Mouse (Mus musculus) kidney, embryonic 15.5 days (tissue): ENCODE measurements around the gene Sstr2. TPM values are rescaled to one million over a fixed set of nuclear protein-coding genes. Genes with fewer than 3 reads are reported as not detected.
"Not testable (repeated sequence)": the region's sequence is repeated elsewhere in the genome, so short reads cannot be mapped to it uniquely, and the experiment has no call there.

Experiments used
- ATAC-seq: fragments of 200-750 bp; cut with Nextera tagmentation; replicated peaks from 2 replicates; pipeline ENCODE4 v1.8.0; 2017; ENCODE audit warnings: moderate TSS enrichment; ENCODE audit not compliant: low FRiP score
- H3K27ac ChIP-seq: fragments of 300-500 bp; sonication (generic); 2 replicates; pipeline ENCODE4 v1.5.1; 2015; ENCODE audit warnings: mild to moderate bottlenecking, inconsistent platforms
- H3K27me3 ChIP-seq: fragments of 300-500 bp; sonication (generic); 2 replicates; pipeline ENCODE4 v1.6.1; 2015; ENCODE audit warnings: inconsistent platforms
- H3K36me3 ChIP-seq: fragments of 300-500 bp; sonication (generic); 2 replicates; pipeline ENCODE4 v1.6.1; 2015; ENCODE audit warnings: inconsistent platforms
- H3K4me1 ChIP-seq: fragments of 300-500 bp; sonication (generic); 2 replicates; pipeline ENCODE4 v1.6.1; 2015; ENCODE audit warnings: inconsistent platforms
- H3K4me2 ChIP-seq: fragments of 300-500 bp; sonication (generic); 2 replicates; pipeline ENCODE4 v1.6.1; 2015; ENCODE audit warnings: moderate library complexity, mild to moderate bottlenecking, inconsistent platforms
- H3K4me3 ChIP-seq: fragments of 300-500 bp; sonication (generic); replicated peaks from 2 replicates; pipeline ENCODE4 v1.5.1; 2015; ENCODE audit warnings: mild to moderate bottlenecking, inconsistent platforms
- H3K9ac ChIP-seq: fragments of 300-500 bp; sonication (generic); 2 replicates; pipeline ENCODE4 v1.6.1; 2015; ENCODE audit warnings: mild to moderate bottlenecking, inconsistent platforms
- H3K9me3 ChIP-seq: fragments of 300-500 bp; sonication (generic); replicated peaks from 2 replicates; pipeline ENCODE4 v1.6.1; 2016; ENCODE audit warnings: inconsistent platforms
- WGBS: fragments of 180-500 bp; shearing (Covaris S2); methylation state at CpG from one replicate; pipeline ENCODE4 v1.1.7; 2015; ENCODE audit warnings: mixed read lengths; 5-methylcytosine and 5-hydroxymethylcytosine counted together
- polyA plus RNA-seq: library from polyadenylated mRNA; unstranded; fragments of >200 nt; fragmentation: Nextera tagmentation; extraction: Ambion mirVana; gene quantifications from 2 replicates; pipeline ENCODE4 v1.2.1, GENCODE M21; 2015

Sstr2 gene
- polyA plus RNA-seq, 1 experiment from 2014 or later: 0.51 TPM

DNA sequence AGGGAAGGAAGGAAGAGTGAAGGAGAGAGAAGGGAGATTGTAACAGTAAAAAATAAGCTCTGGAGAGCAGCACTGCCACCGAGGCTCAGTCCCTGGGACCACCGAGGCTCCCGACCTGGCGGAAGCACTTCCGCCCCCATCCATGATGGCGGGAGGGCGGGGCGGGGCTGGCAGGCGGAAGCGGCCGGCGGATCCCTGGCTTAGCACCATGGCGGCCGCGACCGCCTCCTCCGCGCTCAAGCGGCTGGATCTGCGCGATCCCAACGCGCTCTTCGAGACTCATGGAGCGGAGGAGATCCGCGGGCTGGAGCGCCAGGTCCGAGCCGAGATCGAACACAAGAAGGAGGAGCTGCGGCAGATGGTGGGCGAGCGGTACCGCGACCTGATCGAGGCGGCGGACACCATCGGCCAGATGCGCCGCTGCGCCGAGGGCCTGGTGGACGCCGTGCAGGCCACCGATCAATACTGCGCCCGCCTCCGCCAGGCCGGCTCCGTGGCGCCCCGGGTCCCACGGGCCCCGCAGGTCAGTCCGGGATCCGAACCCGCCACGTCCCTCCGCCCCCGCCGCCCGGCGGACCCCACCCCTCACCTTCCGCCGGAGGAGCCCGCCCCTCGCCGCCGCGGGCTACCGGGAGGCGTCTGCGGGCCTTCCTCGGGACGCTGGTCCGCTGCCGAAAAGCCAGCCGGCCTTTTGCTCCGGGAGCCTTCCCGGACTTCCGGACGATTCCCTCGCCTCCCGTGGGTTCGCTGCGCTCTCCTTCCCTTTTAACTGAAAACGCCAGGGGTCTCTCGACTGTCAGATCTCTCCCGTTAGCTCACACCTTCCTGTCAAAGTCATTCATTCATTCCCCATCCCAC, 30.4 kb downstream of the Sstr2 start, which contains the start of gene Slc39a11:
Gene Slc39a11, minus strand, starts transcription at position 727 of the 858 bp plus-strand sequence.
- Histone ChIP-seq H3K36me3 (peaks cover 29% of the 10 kb centered on the region), H3K27ac (peak within 1 kb of the TSS; percentile 89), H3K4me3 (peak within 1 kb of the TSS; percentile 98), H3K9ac (peak within 1 kb of the TSS; percentile 91), H3K27me3 (no peaks in the 10 kb centered on the region), H3K9me3 (no peaks in the 10 kb centered on the region), H3K4me2 (peak within 1 kb of the TSS; percentile 69), H3K4me1 (peaks cover 52% of the 10 kb centered on the region)
- under 1% methylated on average over 90 of the region's 91 CpGs for WGBS
- peak; percentile 62 for ATAC-seq

DNA sequence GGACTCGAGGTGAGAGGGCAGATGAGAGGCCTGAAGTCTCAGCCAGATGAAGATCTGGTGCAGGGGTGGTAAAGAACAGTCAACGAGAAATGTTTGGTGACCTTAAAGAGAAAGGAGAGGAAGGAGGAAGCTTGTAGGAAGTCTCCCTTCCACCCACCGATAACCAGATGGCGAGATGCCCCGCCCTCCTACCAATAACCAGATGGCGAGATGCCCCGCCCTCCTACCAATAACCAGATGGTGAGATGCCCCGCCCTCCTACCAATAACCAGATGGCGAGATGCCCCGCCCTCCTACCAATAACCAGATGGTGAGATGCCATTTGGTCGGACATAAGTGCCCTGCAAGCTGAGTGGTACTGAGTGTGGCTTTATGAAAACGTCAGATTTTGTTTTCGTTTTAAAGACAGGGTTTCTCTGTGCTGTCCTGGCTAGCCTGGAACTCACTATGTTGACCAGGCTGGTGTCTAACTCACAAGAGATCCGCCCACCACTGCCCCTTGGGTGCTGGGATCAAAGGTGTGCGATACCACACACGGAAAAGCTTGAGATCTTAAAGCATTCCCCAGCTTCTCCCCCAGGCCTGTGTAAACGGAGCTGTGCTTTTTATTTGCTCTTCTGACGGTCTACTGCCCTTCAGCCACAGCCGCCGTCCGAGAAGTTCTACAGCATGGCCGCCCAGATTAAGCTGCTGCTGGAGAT, 32.2 kb downstream of the Sstr2 start:
- WGBS: 49% methylated on average over 22 of the region's 22 CpGs
- 0 out of 2 replicates have a peak, but pooled peaks have one; percentile 7 for ATAC-seq
- Histone ChIP-seq H3K27ac (peak overlapping the region; percentile 24; the same call in 1 of the 2 replicates), H3K4me2 (peak overlapping the region; percentile 69; the same call in 1 of the 2 replicates), H3K27me3 (no peaks in the 10 kb centered on the region), H3K4me1 (peaks cover 52% of the 10 kb centered on the region), H3K9ac (no peak overlapping the region), H3K4me3 (0 out of 2 replicates have a peak overlapping the region, but pooled peaks have one; percentile 5), H3K9me3 (no peaks in the 10 kb centered on the region), H3K36me3 (peaks cover 46% of the 10 kb centered on the region)

DNA sequence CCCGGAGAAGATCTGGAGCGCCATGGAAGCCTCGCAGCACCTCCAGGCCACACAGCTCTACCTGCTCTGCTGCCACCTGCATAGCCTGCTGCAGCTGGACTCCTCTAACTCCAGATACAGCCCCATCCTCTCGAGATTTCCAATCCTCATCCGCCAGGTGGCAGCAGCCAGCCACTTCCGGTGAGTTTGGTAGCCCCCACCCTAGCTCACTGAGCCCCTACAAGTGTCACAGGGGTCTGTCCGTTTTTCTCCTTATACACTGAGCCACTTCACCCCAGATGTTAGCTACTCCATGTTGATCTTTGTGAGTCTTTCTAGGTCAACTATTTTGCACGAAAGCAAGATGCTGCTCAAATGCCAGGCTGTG, 32.7 kb downstream of the Sstr2 start:
- H3K36me3 ChIP-seq: peaks cover 52% of the 10 kb centered on the region
- 51% methylated on average over 8 of the region's 8 CpGs for WGBS
- H3K27me3 ChIP-seq: no peaks in the 10 kb centered on the region
- H3K4me1 ChIP-seq: peaks cover 52% of the 10 kb centered on the region
- peak; percentile 18; the same call in 1 of the 2 replicates for ATAC-seq
- H3K4me2 ChIP-seq: 0 out of 2 replicates have a peak overlapping the region, but pooled peaks have one; percentile 69
- no peaks in the 10 kb centered on the region for H3K9me3 ChIP-seq
- H3K4me3 ChIP-seq: no peak overlapping the region
- no peak overlapping the region for H3K9ac ChIP-seq
- peak overlapping the region; percentile 59 for H3K27ac ChIP-seq

DNA sequence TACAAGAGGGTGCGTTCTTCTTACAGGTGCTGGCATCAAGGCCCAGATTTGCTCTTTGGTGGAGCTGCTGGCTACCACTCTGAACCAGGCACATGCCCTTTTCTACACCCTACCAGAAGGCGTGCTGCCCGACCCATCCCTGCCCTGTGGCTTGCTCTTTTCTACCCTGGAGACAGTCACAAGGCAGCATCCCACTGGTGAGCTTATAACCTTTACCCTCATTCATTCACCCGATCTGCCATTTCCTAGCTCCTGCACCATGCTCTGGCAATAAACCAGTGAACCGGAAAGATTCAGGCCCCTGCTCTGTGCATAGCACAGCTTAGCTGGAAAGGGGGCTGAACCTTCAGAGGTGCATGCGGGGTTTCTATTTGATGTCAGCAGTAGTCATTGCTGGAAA, 33.4 kb downstream of the Sstr2 start:
- Histone ChIP-seq H3K27me3 (no peaks in the 10 kb centered on the region), H3K9me3 (no peaks in the 10 kb centered on the region), H3K4me3 (no peak overlapping the region), H3K4me1 (peaks cover 50% of the 10 kb centered on the region), H3K9ac (no peak overlapping the region), H3K36me3 (peaks cover 58% of the 10 kb centered on the region), H3K4me2 (no peak overlapping the region), H3K27ac (peak overlapping the region; percentile 59; the same call in 1 of the 2 replicates)
- peak; percentile 43 for ATAC-seq
- 57% methylated on average over 6 of the region's 6 CpGs for WGBS

DNA sequence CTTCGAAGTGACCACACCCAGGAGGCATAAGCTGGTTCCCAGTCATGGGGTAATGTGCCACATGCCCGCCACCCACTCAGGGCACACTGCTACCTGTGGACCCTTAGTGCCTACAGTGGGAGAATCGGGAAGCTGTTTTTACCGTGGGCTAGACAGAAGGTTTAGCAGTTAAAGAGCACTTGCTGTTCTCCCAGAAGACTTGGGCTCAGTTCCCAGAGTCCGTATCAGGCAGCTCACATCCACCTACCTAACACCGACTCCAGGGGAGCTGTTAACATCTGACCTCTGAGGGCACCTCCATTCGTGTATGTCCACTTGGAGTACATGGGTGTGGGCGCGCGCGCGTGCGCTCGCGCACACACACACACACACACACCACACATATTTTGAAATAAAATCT, 35.0 kb downstream of the Sstr2 start:
- ATAC-seq: no peak
- Histone ChIP-seq H3K9ac (no peak overlapping the region), H3K4me3 (no peak overlapping the region), H3K4me2 (no peak overlapping the region), H3K27me3 (no peaks in the 10 kb centered on the region), H3K36me3 (peaks cover 73% of the 10 kb centered on the region), H3K27ac (no peak overlapping the region), H3K4me1 (peaks cover 45% of the 10 kb centered on the region), H3K9me3 (no peaks in the 10 kb centered on the region)
- 90% methylated on average over 15 of the region's 15 CpGs for WGBS

DNA sequence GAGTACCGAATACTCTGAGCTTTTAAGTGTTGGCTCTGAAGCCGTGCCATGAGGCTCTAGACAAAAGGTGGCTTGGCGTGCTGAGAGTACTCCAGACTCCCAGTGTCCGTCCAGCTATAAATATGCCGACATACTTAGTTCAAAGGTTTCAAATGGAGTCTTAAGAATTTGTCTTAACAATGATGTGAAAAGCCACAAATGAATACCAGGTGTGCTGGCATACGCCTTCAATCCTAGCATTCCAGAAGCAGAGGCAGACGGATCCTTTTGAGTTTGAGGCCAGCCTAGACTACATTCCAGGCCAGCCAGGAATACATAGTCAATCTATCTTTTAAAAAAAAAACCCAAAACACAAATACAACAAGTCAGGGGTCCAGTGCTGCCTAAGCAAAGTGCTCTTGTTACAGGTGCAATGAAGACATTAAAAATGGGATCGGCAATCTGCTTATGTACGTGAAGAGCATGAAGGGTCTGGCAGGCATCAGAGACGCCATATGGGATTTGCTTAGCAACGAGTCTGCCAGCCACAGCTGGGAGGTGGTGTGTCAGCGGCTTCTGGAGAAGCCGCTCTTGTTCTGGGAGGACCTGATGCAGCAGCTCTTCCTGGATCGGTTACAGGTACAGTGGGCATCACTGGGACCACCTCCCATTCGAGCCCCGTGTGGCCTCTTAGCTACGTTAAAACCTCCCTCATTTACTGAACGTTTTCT, 35.6 kb downstream of the Sstr2 start:
- Histone ChIP-seq H3K27me3 (no peaks in the 10 kb centered on the region), H3K4me1 (peaks cover 47% of the 10 kb centered on the region), H3K27ac (no peak overlapping the region), H3K9me3 (no peaks in the 10 kb centered on the region), H3K4me3 (no peak overlapping the region), H3K9ac (no peak overlapping the region), H3K36me3 (peaks cover 79% of the 10 kb centered on the region), H3K4me2 (no peak overlapping the region)
- ATAC-seq: no peak
- 85% methylated on average over 18 of the region's 18 CpGs for WGBS

DNA sequence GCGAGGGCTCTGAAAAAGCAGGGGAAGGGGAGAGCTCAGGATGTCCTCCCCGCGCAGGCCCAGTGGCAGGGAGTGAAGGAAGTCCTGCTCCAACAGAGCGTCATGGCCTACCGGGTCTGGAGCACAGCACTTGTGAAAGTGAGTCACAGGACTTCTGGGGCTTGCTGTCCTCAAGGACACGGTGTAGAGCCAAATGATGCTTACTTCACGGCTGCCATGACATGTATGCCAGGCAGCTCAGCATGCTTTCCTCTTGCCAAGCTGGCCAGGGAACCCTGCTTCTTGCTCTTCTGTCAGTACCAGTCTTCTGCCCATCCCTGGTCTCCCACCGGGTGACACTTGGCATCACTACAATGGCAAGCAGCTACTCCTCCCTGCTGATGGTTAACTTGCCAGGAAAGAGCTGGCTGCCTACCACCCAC, 37.4 kb downstream of the Sstr2 start:
- H3K4me3 ChIP-seq: no peak overlapping the region
- no peak for ATAC-seq
- H3K9me3 ChIP-seq: no peaks in the 10 kb centered on the region
- H3K4me2 ChIP-seq: no peak overlapping the region
- whole genome bisulfite sequencing: 86% methylated on average over 8 of the region's 8 CpGs
- no peak overlapping the region for H3K27ac ChIP-seq
- H3K27me3 ChIP-seq: no peaks in the 10 kb centered on the region
- peaks cover 97% of the 10 kb centered on the region for H3K36me3 ChIP-seq
- H3K4me1 ChIP-seq: peaks cover 33% of the 10 kb centered on the region
- H3K9ac ChIP-seq: no peak overlapping the region

DNA sequence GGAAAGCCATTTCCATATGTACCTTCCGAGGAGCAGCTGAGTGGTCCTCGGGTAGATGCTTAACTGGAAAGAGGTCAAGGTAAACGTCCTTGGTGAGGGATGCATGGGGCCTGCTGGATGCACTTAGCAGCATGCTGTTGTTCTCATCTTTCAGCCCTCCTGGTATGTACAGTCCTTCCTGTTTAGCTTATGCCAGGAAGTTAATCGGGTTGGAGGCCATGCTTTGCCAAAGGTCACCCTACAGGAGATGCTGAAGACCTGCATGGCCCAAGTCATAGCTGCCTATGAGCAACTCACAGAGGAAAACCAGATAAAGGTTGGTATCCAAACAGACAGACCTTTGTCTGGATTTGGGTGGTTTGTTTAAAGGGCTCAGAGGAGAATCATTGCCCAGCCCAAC, 38.1 kb downstream of the Sstr2 start:
- no peak overlapping the region for H3K27ac ChIP-seq
- WGBS: 57% methylated on average over 4 of the region's 4 CpGs

DNA sequence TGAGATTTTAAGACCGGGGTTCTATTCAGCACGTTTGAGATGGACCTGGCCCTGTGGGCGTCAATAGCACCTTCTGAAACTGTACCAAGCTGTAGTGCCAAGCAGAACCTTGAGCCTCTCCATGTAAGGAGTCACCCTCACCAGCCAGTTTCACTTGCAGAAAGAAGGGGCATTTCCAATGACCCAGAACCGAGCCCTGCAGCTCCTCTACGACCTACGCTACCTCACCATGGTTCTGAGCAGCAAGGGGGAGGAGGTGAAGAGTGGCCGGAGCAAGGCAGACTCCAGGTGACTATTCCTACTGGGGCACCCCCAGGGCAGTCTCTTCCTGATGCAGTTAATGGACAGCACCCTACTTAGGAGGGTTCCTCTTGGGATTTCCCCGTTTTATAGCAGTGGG, 39.2 kb downstream of the Sstr2 start:
- H3K4me3 ChIP-seq: no peak overlapping the region
- 0 out of 2 replicates have a peak overlapping the region, but pooled peaks have one; percentile 14 for H3K27ac ChIP-seq
- H3K9ac ChIP-seq: no peak overlapping the region
- H3K9me3 ChIP-seq: no peaks in the 10 kb centered on the region
- peaks cover 15% of the 10 kb centered on the region for H3K4me1 ChIP-seq
- H3K27me3 ChIP-seq: no peaks in the 10 kb centered on the region
- ATAC-seq: no peak
- 68% methylated on average over 8 of the region's 8 CpGs for WGBS
- H3K36me3 ChIP-seq: peaks cover 99% of the 10 kb centered on the region
- no peak overlapping the region for H3K4me2 ChIP-seq

More for the DNA sequence above, 38.1 kb downstream of the Sstr2 start:
- Histone ChIP-seq H3K9ac (no peak overlapping the region), H3K36me3 (peaks cover 99% of the 10 kb centered on the region), H3K4me1 (peaks cover 26% of the 10 kb centered on the region), H3K9me3 (no peaks in the 10 kb centered on the region), H3K4me2 (no peak overlapping the region), H3K27me3 (no peaks in the 10 kb centered on the region), H3K4me3 (no peak overlapping the region)
- no peak for ATAC-seq

DNA sequence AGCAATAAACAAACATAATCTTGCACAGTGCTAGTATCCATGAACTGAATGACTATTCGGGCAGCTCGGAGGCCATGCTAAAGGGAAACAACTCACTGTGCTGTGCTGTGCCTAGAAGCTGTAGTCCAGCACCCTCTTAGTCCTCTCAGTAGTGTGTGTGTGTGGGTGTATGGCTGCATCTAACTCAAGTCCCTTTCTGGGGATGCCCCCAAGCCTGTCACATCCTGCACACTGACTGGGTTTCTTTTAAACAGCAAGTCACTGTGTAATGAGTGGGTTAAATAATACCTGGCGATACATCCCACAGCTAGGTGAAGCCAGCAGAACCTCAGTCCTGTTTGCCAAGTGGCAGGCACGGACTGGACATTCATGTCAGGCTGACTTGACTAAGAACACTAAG, 39.6 kb downstream of the Sstr2 start:
- Histone ChIP-seq H3K9ac (no peak overlapping the region), H3K36me3 (peaks cover 99% of the 10 kb centered on the region), H3K4me3 (no peak overlapping the region), H3K4me1 (peaks cover 13% of the 10 kb centered on the region), H3K9me3 (no peaks in the 10 kb centered on the region), H3K27me3 (no peaks in the 10 kb centered on the region), H3K27ac (0 out of 2 replicates have a peak overlapping the region, but pooled peaks have one; percentile 14), H3K4me2 (no peak overlapping the region)
- ATAC-seq: no peak
- WGBS: 69% methylated on average over 4 of the region's 4 CpGs

DNA sequence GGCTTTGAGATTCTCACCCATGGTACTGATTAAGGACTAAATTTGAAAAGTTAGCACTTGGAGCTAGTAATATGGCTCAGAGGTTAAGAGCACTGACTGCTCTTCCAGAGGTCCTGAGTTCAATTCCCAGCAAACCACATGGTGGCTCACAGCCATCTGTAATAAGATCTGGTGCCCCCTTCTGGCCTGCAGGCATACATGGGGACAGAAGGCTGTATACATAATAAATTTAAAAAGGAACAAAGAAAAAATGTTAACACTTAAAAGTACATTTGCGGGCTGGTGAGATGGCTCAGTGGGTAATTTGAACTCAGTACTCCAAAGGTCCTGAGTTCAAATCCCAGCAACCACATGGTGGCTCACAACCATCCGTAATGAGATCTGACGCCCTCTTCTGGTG, 41.1 kb downstream of the Sstr2 start:
- not testable (repeated sequence) for H3K27me3 ChIP-seq, H3K27ac ChIP-seq
- WGBS: 90% methylated on average over 3 of the region's 3 CpGs

More for the DNA sequence above, 41.1 kb downstream of the Sstr2 start:
- peaks cover 13% of the 10 kb centered on the region for H3K4me1 ChIP-seq
- not testable (repeated sequence) for H3K9me3 ChIP-seq, H3K4me3 ChIP-seq, H3K9ac ChIP-seq, ATAC-seq, H3K4me2 ChIP-seq
- peaks cover 98% of the 10 kb centered on the region for H3K36me3 ChIP-seq
